Mouse (Mus musculus): ENCODE results near the gene Zfp189. TPM values are rescaled to one million over a fixed set of nuclear protein-coding genes. Genes with fewer than 3 reads are reported as not detected.
"Not testable (repeated sequence)": the region's sequence is repeated elsewhere in the genome, so short reads cannot be mapped to it uniquely, and the experiment has no call there.

Gene Zfp189
- polyA plus RNA-seq, 1 experiment, result 7.2 TPM

- TF ChIP-seq POLR2A (IDR thresholded peaks at IDR 0.05; ENCODE audit: borderline replicate concordance, extremely low read depth, insufficient read depth, insufficient read length, poor library complexity, severe bottlenecking), result no peak
- no peak for TF ChIP-seq CTCF (IDR thresholded peaks at IDR 0.05; ENCODE audit: borderline replicate concordance, extremely low read depth, insufficient read depth, insufficient read length)
- no peak for DNase-seq (ENCODE audit: low read depth)
These were observed 11.8 kb upstream of the Zfp189 start for GRCm38 (mm10) chr4:49509183-49509582.

GRCm38 (mm10) chr4:49510236-49510835, 10.6 kb upstream of the Zfp189 start:
- not testable (repeated sequence) for DNase-seq (ENCODE audit: low read depth)

GRCm38 (mm10) chr4:49512636-49513035, 8.3 kb upstream of the Zfp189 start:
- DNase-seq (ENCODE audit: low read depth), result no peak

GRCm38 (mm10) chr4:49514441-49514840, 6.5 kb upstream of the Zfp189 start:
- DNase-seq (ENCODE audit: low read depth), result no peak
- TF ChIP-seq CTCF (IDR thresholded peaks at IDR 0.05; ENCODE audit: borderline replicate concordance, extremely low read depth, insufficient read depth, insufficient read length) (no peak), POLR2A (IDR thresholded peaks at IDR 0.05; ENCODE audit: borderline replicate concordance, extremely low read depth, insufficient read depth, insufficient read length, poor library complexity, severe bottlenecking) (no peak)

More at GRCm38 (mm10) chr4:49512636-49513035, 8.3 kb upstream of the Zfp189 start:
- TF ChIP-seq POLR2A (IDR thresholded peaks at IDR 0.05; ENCODE audit: borderline replicate concordance, extremely low read depth, insufficient read depth, insufficient read length, poor library complexity, severe bottlenecking) (no peak), CTCF (IDR thresholded peaks at IDR 0.05; ENCODE audit: borderline replicate concordance, extremely low read depth, insufficient read depth, insufficient read length) (no peak)

- DNase-seq (ENCODE audit: low read depth), result peak; percentile 27
These were observed 1.5 kb upstream of the Zfp189 start for GRCm38 (mm10) chr4:49519476-49519875.

GRCm38 (mm10) chr4:49521346-49521745, 370 bp downstream of the Zfp189 start:
- no peak for DNase-seq (ENCODE audit: low read depth)
- TF ChIP-seq POLR2A (IDR thresholded peaks at IDR 0.05; ENCODE audit: borderline replicate concordance, extremely low read depth, insufficient read depth, insufficient read length, poor library complexity, severe bottlenecking) (no peak), CTCF (IDR thresholded peaks at IDR 0.05; ENCODE audit: borderline replicate concordance, extremely low read depth, insufficient read depth, insufficient read length) (peak; percentile 33; the same call in 1 of the 2 replicates)

More at GRCm38 (mm10) chr4:49519476-49519875, 1.5 kb upstream of the Zfp189 start:
- no peak for TF ChIP-seq POLR2A (IDR thresholded peaks at IDR 0.05; ENCODE audit: borderline replicate concordance, extremely low read depth, insufficient read depth, insufficient read length, poor library complexity, severe bottlenecking)

- DNase-seq (ENCODE audit: low read depth), result peak; percentile 64
These were observed 1.6 kb downstream of the Zfp189 start for GRCm38 (mm10) chr4:49522576-49522975.

GRCm38 (mm10) chr4:49535036-49535435, 14.1 kb downstream of the Zfp189 start:
- TF ChIP-seq CTCF (IDR thresholded peaks at IDR 0.05; ENCODE audit: borderline replicate concordance, extremely low read depth, insufficient read depth, insufficient read length) (no peak), POLR2A (IDR thresholded peaks at IDR 0.05; ENCODE audit: borderline replicate concordance, extremely low read depth, insufficient read depth, insufficient read length, poor library complexity, severe bottlenecking) (no peak)

More at GRCm38 (mm10) chr4:49522576-49522975, 1.6 kb downstream of the Zfp189 start:
- no peak for TF ChIP-seq CTCF (IDR thresholded peaks at IDR 0.05; ENCODE audit: borderline replicate concordance, extremely low read depth, insufficient read depth, insufficient read length)

GRCm38 (mm10) chr4:49535675-49536294, 14.8 kb downstream of the Zfp189 start:
- DNase-seq (ENCODE audit: low read depth), result no peak
- TF ChIP-seq POLR2A (IDR thresholded peaks at IDR 0.05; ENCODE audit: borderline replicate concordance, extremely low read depth, insufficient read depth, insufficient read length, poor library complexity, severe bottlenecking), result no peak
- no peak for TF ChIP-seq CTCF (IDR thresholded peaks at IDR 0.05; ENCODE audit: borderline replicate concordance, extremely low read depth, insufficient read depth, insufficient read length)

More at GRCm38 (mm10) chr4:49535036-49535435, 14.1 kb downstream of the Zfp189 start:
- DNase-seq (ENCODE audit: low read depth), result no peak

- no peak for TF ChIP-seq POLR2A (IDR thresholded peaks at IDR 0.05; ENCODE audit: borderline replicate concordance, extremely low read depth, insufficient read depth, insufficient read length, poor library complexity, severe bottlenecking)
- no peak for TF ChIP-seq CTCF (IDR thresholded peaks at IDR 0.05; ENCODE audit: borderline replicate concordance, extremely low read depth, insufficient read depth, insufficient read length)
- DNase-seq (ENCODE audit: low read depth), result no peak
These were observed 15.7 kb downstream of the Zfp189 start for GRCm38 (mm10) chr4:49536671-49537070.

GRCm38 (mm10) chr4:49539665-49540064, 18.7 kb downstream of the Zfp189 start:
- TF ChIP-seq POLR2A (IDR thresholded peaks at IDR 0.05; ENCODE audit: borderline replicate concordance, extremely low read depth, insufficient read depth, insufficient read length, poor library complexity, severe bottlenecking) (no peak), CTCF (IDR thresholded peaks at IDR 0.05; ENCODE audit: borderline replicate concordance, extremely low read depth, insufficient read depth, insufficient read length) (no peak)
- peak; percentile 17 for DNase-seq (ENCODE audit: low read depth)

- TF ChIP-seq CTCF (IDR thresholded peaks at IDR 0.05; ENCODE audit: borderline replicate concordance, extremely low read depth, insufficient read depth, insufficient read length) (no peak), POLR2A (IDR thresholded peaks at IDR 0.05; ENCODE audit: borderline replicate concordance, extremely low read depth, insufficient read depth, insufficient read length, poor library complexity, severe bottlenecking) (no peak)
- DNase-seq (ENCODE audit: low read depth), result no peak
These were observed 20.0 kb downstream of the Zfp189 start for GRCm38 (mm10) chr4:49540966-49541365.
